Mouse (Mus musculus) limb, embryonic 15.5 days (tissue): ENCODE measurements around the gene Lcmt1. TPM values are rescaled to one million over a fixed set of nuclear protein-coding genes. Genes with fewer than 3 reads are reported as not detected.

Source experiments
- ATAC-seq: fragments of 200-750 bp; cut with Nextera tagmentation; 2 replicates; pipeline ENCODE4 v1.8.0; 2017; ENCODE audit warnings: low read depth, moderate TSS enrichment; ENCODE audit not compliant: insufficient number of reproducible peaks, low FRiP score, low TSS enrichment
- H3K27ac ChIP-seq: fragments of 300-500 bp; sonication (generic); 2 replicates; pipeline ENCODE4 v1.5.1; 2015; ENCODE audit warnings: moderate library complexity, mild to moderate bottlenecking, inconsistent platforms
- H3K27me3 ChIP-seq: fragments of 300-500 bp; sonication (generic); 2 replicates; pipeline ENCODE4 v1.6.1; 2015; ENCODE audit warnings: inconsistent platforms
- H3K36me3 ChIP-seq: fragments of 300-500 bp; sonication (generic); 2 replicates; pipeline ENCODE4 v1.6.1; 2015; ENCODE audit warnings: inconsistent platforms
- H3K4me1 ChIP-seq: fragments of 300-500 bp; sonication (generic); 2 replicates; pipeline ENCODE4 v1.6.1; 2015; ENCODE audit warnings: inconsistent platforms
- H3K4me2 ChIP-seq: fragments of 300-500 bp; sonication (generic); 2 replicates; pipeline ENCODE4 v1.6.1; 2015; ENCODE audit warnings: mild to moderate bottlenecking, inconsistent platforms
- H3K4me3 ChIP-seq: fragments of 300-500 bp; sonication (generic); 2 replicates; pipeline ENCODE4 v1.5.1; 2015; ENCODE audit warnings: mild to moderate bottlenecking, inconsistent platforms
- H3K9ac ChIP-seq: fragments of 300-500 bp; sonication (generic); 2 replicates; pipeline ENCODE4 v1.6.1; 2015; ENCODE audit warnings: inconsistent platforms
- H3K9me3 ChIP-seq: fragments of 300-500 bp; sonication (generic); 2 replicates; pipeline ENCODE4 v1.6.1; 2016; ENCODE audit warnings: inconsistent platforms
- WGBS: fragments of 180-500 bp; shearing (Covaris S2); methylation state at CpG from one replicate; pipeline ENCODE4 v1.1.7; 2015; 5-methylcytosine and 5-hydroxymethylcytosine counted together
- polyA plus RNA-seq: library from polyadenylated mRNA; unstranded; fragments of >200 nt; fragmentation: Nextera tagmentation; extraction: Ambion mirVana; gene quantifications from 2 replicates; pipeline ENCODE4 v1.2.1, GENCODE M21; 2015

Gene Lcmt1
- polyA plus RNA-seq, 1 experiment from 2014 or later: 42.8 TPM

GRCm38 (mm10) chr7:123361229-123361980, 8.2 kb upstream of the Lcmt1 start:
- Histone ChIP-seq H3K9me3 (no peaks in the 10 kb centered on the region), H3K27ac (no peak overlapping the region), H3K4me2 (no peak overlapping the region), H3K27me3 (no peaks in the 10 kb centered on the region), H3K36me3 (no peaks in the 10 kb centered on the region), H3K4me1 (peaks cover 22% of the 10 kb centered on the region), H3K9ac (no peak overlapping the region), H3K4me3 (no peak overlapping the region)
- 90% methylated on average over 7 of the region's 7 CpGs for WGBS
- ATAC-seq: no peak

GRCm38 (mm10) chr7:123362806-123363205, 6.8 kb upstream of the Lcmt1 start:
- WGBS: 84% methylated on average over 3 of the region's 3 CpGs

GRCm38 (mm10) chr7:123363971-123364370, 5.6 kb upstream of the Lcmt1 start:
- Histone ChIP-seq H3K27ac (no peak overlapping the region), H3K36me3 (no peaks in the 10 kb centered on the region), H3K4me1 (peaks cover 41% of the 10 kb centered on the region), H3K4me3 (no peak overlapping the region), H3K27me3 (no peaks in the 10 kb centered on the region), H3K9ac (no peak overlapping the region), H3K4me2 (no peak overlapping the region), H3K9me3 (no peaks in the 10 kb centered on the region)
- no peak for ATAC-seq
- WGBS: 59% methylated on average over 8 of the region's 8 CpGs

More at GRCm38 (mm10) chr7:123362806-123363205, 6.8 kb upstream of the Lcmt1 start:
- Histone ChIP-seq H3K27me3 (no peaks in the 10 kb centered on the region), H3K9ac (no peak overlapping the region), H3K27ac (no peak overlapping the region), H3K36me3 (no peaks in the 10 kb centered on the region), H3K4me3 (no peak overlapping the region), H3K9me3 (no peaks in the 10 kb centered on the region), H3K4me2 (no peak overlapping the region), H3K4me1 (peaks cover 33% of the 10 kb centered on the region)
- no peak for ATAC-seq

GRCm38 (mm10) chr7:123365876-123366741, 3.5 kb upstream of the Lcmt1 start:
- Histone ChIP-seq H3K9me3 (no peaks in the 10 kb centered on the region), H3K27me3 (no peaks in the 10 kb centered on the region), H3K4me1 (peaks cover 51% of the 10 kb centered on the region), H3K4me3 (no peak overlapping the region), H3K9ac (no peak overlapping the region), H3K27ac (no peak overlapping the region), H3K36me3 (no peaks in the 10 kb centered on the region), H3K4me2 (no peak overlapping the region)
- no peak for ATAC-seq
- WGBS: 85% methylated on average over 7 of the region's 7 CpGs

GRCm38 (mm10) chr7:123366806-123367205, 2.8 kb upstream of the Lcmt1 start:
- H3K27me3 ChIP-seq: no peaks in the 10 kb centered on the region
- H3K9ac ChIP-seq: no peak overlapping the region

GRCm38 (mm10) chr7:123367218-123368150, 2.1 kb upstream of the Lcmt1 start:
- Histone ChIP-seq H3K27ac (no peak overlapping the region), H3K36me3 (no peaks in the 10 kb centered on the region), H3K27me3 (no peaks in the 10 kb centered on the region), H3K4me3 (no peak overlapping the region), H3K4me2 (peak overlapping the region; percentile 83; the same call in 1 of the 2 replicates), H3K9ac (no peak overlapping the region), H3K4me1 (peaks cover 51% of the 10 kb centered on the region), H3K9me3 (no peaks in the 10 kb centered on the region)
- ATAC-seq: no peak
- 57% methylated on average over 16 of the region's 16 CpGs for WGBS

More at GRCm38 (mm10) chr7:123366806-123367205, 2.8 kb upstream of the Lcmt1 start:
- Histone ChIP-seq H3K4me2 (no peak overlapping the region), H3K27ac (no peak overlapping the region), H3K4me3 (no peak overlapping the region), H3K4me1 (peaks cover 51% of the 10 kb centered on the region), H3K9me3 (no peaks in the 10 kb centered on the region), H3K36me3 (no peaks in the 10 kb centered on the region)
- 74% methylated on average over 8 of the region's 8 CpGs for WGBS
- no peak for ATAC-seq

- ATAC-seq: no peak
- Histone ChIP-seq H3K4me2 (peak overlapping the region; percentile 83), H3K36me3 (no peaks in the 10 kb centered on the region), H3K27me3 (no peaks in the 10 kb centered on the region), H3K27ac (no peak overlapping the region), H3K4me1 (peaks cover 48% of the 10 kb centered on the region), H3K9me3 (no peaks in the 10 kb centered on the region), H3K9ac (no peak overlapping the region), H3K4me3 (peak overlapping the region; percentile 83)
- 68% methylated on average over 2 of the region's 2 CpGs for WGBS
These were observed 1.4 kb upstream of the Lcmt1 start for GRCm38 (mm10) chr7:123368187-123368586.

GRCm38 (mm10) chr7:123368778-123369746, 522 bp upstream of the Lcmt1 start:
- under 1% methylated on average over 47 of the region's 51 CpGs for WGBS
- Histone ChIP-seq H3K9ac (peak overlapping the region; percentile 78), H3K27me3 (no peaks in the 10 kb centered on the region), H3K27ac (peak overlapping the region; percentile 91), H3K9me3 (no peaks in the 10 kb centered on the region), H3K4me1 (peaks cover 41% of the 10 kb centered on the region), H3K4me3 (peak overlapping the region; percentile 83), H3K4me2 (peak overlapping the region; percentile 83), H3K36me3 (no peaks in the 10 kb centered on the region)
- ATAC-seq: peak; percentile 67

- no peaks in the 10 kb centered on the region for H3K27me3 ChIP-seq
- peaks cover 29% of the 10 kb centered on the region for H3K4me1 ChIP-seq
- H3K4me3 ChIP-seq: peak overlapping the region; percentile 83
- peak overlapping the region; percentile 91; the same call in 1 of the 2 replicates for H3K27ac ChIP-seq
- no peaks in the 10 kb centered on the region for H3K9me3 ChIP-seq
- no peaks in the 10 kb centered on the region for H3K36me3 ChIP-seq
- no peak for ATAC-seq
- peak overlapping the region; percentile 83 for H3K4me2 ChIP-seq
- WGBS: 32% methylated on average over 9 of the region's 9 CpGs
- H3K9ac ChIP-seq: peak overlapping the region; percentile 48; the same call in 1 of the 2 replicates
These were observed 1.1 kb downstream of the Lcmt1 start for GRCm38 (mm10) chr7:123370700-123371099.

GRCm38 (mm10) chr7:123371501-123371900, 1.9 kb downstream of the Lcmt1 start:
- no peak overlapping the region for H3K9ac ChIP-seq
- 47% methylated on average over 3 of the region's 3 CpGs for WGBS
- no peak for ATAC-seq

More at GRCm38 (mm10) chr7:123371501-123371900, 1.9 kb downstream of the Lcmt1 start:
- Histone ChIP-seq H3K4me1 (peaks cover 28% of the 10 kb centered on the region), H3K27me3 (no peaks in the 10 kb centered on the region), H3K9me3 (no peaks in the 10 kb centered on the region), H3K27ac (no peak overlapping the region), H3K4me3 (no peak overlapping the region), H3K36me3 (no peaks in the 10 kb centered on the region), H3K4me2 (no peak overlapping the region)
